Mouse (Mus musculus): ENCODE measurements at regions not wholly inside any gene's neighbourhood (a gene's known extent, or its start where the extent isn't known, plus 50 kb on each side); places are given as distances from the start of the nearest gene placed in this dataset.

DNA sequence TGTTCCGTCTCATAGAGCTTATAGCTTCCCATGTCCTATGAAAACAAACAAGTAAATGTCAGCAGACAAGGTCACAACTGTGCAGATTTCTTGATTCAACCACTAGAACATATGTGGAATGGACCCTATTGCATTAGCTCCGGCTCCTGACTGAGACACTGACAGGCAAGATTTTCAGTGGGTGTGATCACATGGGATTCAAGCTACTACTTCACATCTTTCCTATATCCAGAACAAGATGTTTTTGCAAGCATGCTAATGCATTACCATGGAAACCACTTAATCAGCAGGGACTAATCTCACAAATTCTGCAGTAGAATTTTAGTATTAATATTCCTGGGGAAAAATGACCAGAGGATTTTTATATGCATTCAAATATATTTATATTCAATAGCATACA, 598.9 kb upstream of the B3gat1 start:
- no peaks in the 10 kb centered on the region for H3K9me3 ChIP-seq (ENCODE audit: low read length)
- H3K4me2 ChIP-seq (ENCODE audit: low read depth, low read length, poor library complexity, severe bottlenecking): no peak overlapping the region
- no peaks in the 10 kb centered on the region for H3K4me1 ChIP-seq (ENCODE audit: insufficient read depth, low read length)
- no peaks in the 10 kb centered on the region for H3K27me3 ChIP-seq (ENCODE audit: insufficient read depth, low read length)
- ATAC-seq (ENCODE audit: low FRiP score) (peak; percentile 74; the same call in 1 of the 2 replicates), DNase-seq (ENCODE audit: low spot score) (peak; percentile 14)
- no peak overlapping the region for H3K4me3 ChIP-seq (ENCODE audit: low read depth, low read length)
- H3K36me3 ChIP-seq (ENCODE audit: insufficient read depth, low read length): no peaks in the 10 kb centered on the region
- H3K27ac ChIP-seq (ENCODE audit: low read depth, low read length): no peak overlapping the region
- H3K9ac ChIP-seq (replicated peaks; ENCODE audit: low read length, poor library complexity, severe bottlenecking): no peak overlapping the region
- 42% methylated on average over 2 of the region's 2 CpGs for WGBS
- no peak for TF ChIP-seq CTCF (IDR thresholded peaks at IDR 0.05)

All from midbrain, postnatal 0 days (tissue).